Mouse (Mus musculus) G1E-ER4 (cell line): ENCODE results near the gene Gal. TPM values are rescaled to one million over a fixed set of nuclear protein-coding genes. Genes with fewer than 3 reads are reported as not detected.

Source experiments
- GATA1 ChIP-seq: IDR thresholded peaks from one replicate; pipeline ENCODE4 v1.8.0; 2012; ENCODE audit warnings: low read length, inconsistent platforms
- polyA plus RNA-seq: library from polyadenylated mRNA; stranded (reverse); fragments of >175 nt; gene quantifications from 2 replicates; pipeline ENCODE4 v1.2.3, GENCODE M21; 2012

Gene Gal
- polyA plus RNA-seq, 1 experiment: not detected

GRCm38 (mm10) chr19:3429156-3429816, 14.9 kb upstream of the Gal start:
- no peak for TF ChIP-seq GATA1

- no peak for TF ChIP-seq GATA1
Measured at GRCm38 (mm10) chr19:3428057-3428830, 13.9 kb upstream of the Gal start.

GRCm38 (mm10) chr19:3424214-3424613, 9.9 kb upstream of the Gal start:
- no peak for TF ChIP-seq GATA1

- no peak for TF ChIP-seq GATA1
Measured at GRCm38 (mm10) chr19:3422981-3423380, 8.6 kb upstream of the Gal start.

GRCm38 (mm10) chr19:3422488-3422887, 8.1 kb upstream of the Gal start:
- TF ChIP-seq GATA1: no peak

- TF ChIP-seq GATA1: no peak
Measured at GRCm38 (mm10) chr19:3419251-3419650, 4.9 kb upstream of the Gal start.

GRCm38 (mm10) chr19:3405531-3406281, 8.6 kb downstream of the Gal start:
- no peak for TF ChIP-seq GATA1

GRCm38 (mm10) chr19:3404030-3404429, 10.3 kb downstream of the Gal start:
- TF ChIP-seq GATA1: no peak

GRCm38 (mm10) chr19:3402390-3402789, 12.0 kb downstream of the Gal start:
- TF ChIP-seq GATA1: no peak

- TF ChIP-seq GATA1: no peak
Measured at GRCm38 (mm10) chr19:3401943-3402342, 12.4 kb downstream of the Gal start.

- TF ChIP-seq GATA1: no peak
Measured at GRCm38 (mm10) chr19:3401504-3401903, 12.8 kb downstream of the Gal start.

- TF ChIP-seq GATA1: no peak
Measured at GRCm38 (mm10) chr19:3400057-3400456, 14.3 kb downstream of the Gal start.

- no peak for TF ChIP-seq GATA1
Measured at GRCm38 (mm10) chr19:3394216-3394615, 20.1 kb downstream of the Gal start.

- no peak for TF ChIP-seq GATA1
Measured at GRCm38 (mm10) chr19:3392384-3392783, 22.0 kb downstream of the Gal start.

GRCm38 (mm10) chr19:3389089-3389488, 25.3 kb downstream of the Gal start:
- no peak for TF ChIP-seq GATA1

GRCm38 (mm10) chr19:3388629-3389057, 25.7 kb downstream of the Gal start, which contains the start of gene Tesmin:
TSS of gene Tesmin (plus strand) at chr19:3388857.
- TF ChIP-seq GATA1: no peak
